Mouse (Mus musculus) testis, adult 2 months (tissue): Measurements from ENCODE around the gene Xxylt1. TPM values are rescaled to one million over a fixed set of nuclear protein-coding genes. Genes with fewer than 3 reads are reported as not detected.

ENCODE experiments used
- H3K27ac ChIP-seq: fragments of 200-500 bp; 2 replicates; pipeline ENCODE4 v1.5.1; 2012; ENCODE audit warnings: low read depth, low read length; ENCODE audit not compliant: control insufficient read depth, insufficient read depth
- H3K27me3 ChIP-seq: fragments of 200-500 bp; 2 replicates; pipeline ENCODE4 v1.6.1; 2012; ENCODE audit warnings: mild to moderate bottlenecking, low read length, moderate library complexity; ENCODE audit not compliant: control insufficient read depth, insufficient read depth
- H3K36me3 ChIP-seq: fragments of 200-500 bp; 2 replicates; pipeline ENCODE4 v1.6.1; 2012; ENCODE audit warnings: mild to moderate bottlenecking, low read length; ENCODE audit not compliant: control insufficient read depth, insufficient read depth
- H3K4me1 ChIP-seq: fragments of 200-500 bp; 2 replicates; pipeline ENCODE4 v1.6.1; 2012; ENCODE audit warnings: low read length; ENCODE audit not compliant: control insufficient read depth, insufficient read depth
- H3K4me3 ChIP-seq: fragments of 200-500 bp; 2 replicates; pipeline ENCODE4 v1.5.1; 2012; ENCODE audit warnings: low read depth, mild to moderate bottlenecking, low read length, moderate library complexity, mixed read lengths; ENCODE audit not compliant: control insufficient read depth
- CTCF ChIP-seq: fragments of 200-500 bp; IDR thresholded peaks from 2 replicates; pipeline ENCODE4 v1.5.1; 2012; ENCODE audit warnings: low read depth, mild to moderate bottlenecking, inconsistent platforms, low read length, moderate library complexity; ENCODE audit not compliant: control insufficient read depth, insufficient read depth, insufficient replicate concordance
- POLR2A ChIP-seq: fragments of 200-500 bp; IDR thresholded peaks from 2 replicates; pipeline ENCODE4 v1.6.1; 2012; ENCODE audit warnings: low read depth, mild to moderate bottlenecking, inconsistent platforms, low read length, moderate library complexity; ENCODE audit not compliant: control insufficient read depth
- polyA plus RNA-seq: library from polyadenylated mRNA; depleted of rRNA; stranded (reverse); fragments of >200 nt; gene quantifications from 2 replicates; pipeline ENCODE4 v1.2.3, GENCODE M21; 2012

The Xxylt1 gene
- polyA plus RNA-seq, 1 experiment, result 2.7 TPM

- no peaks in the 10 kb centered on the region for H3K36me3 ChIP-seq
- H3K4me3 ChIP-seq, result no peak overlapping the region
- H3K27me3 ChIP-seq, result no peaks in the 10 kb centered on the region
- H3K27ac ChIP-seq, result no peak overlapping the region
- TF ChIP-seq CTCF (no peak), POLR2A (no peak)
- H3K4me1 ChIP-seq, result no peaks in the 10 kb centered on the region
Measured at GRCm38 (mm10) chr16:30988225-30988624, 93.0 kb downstream of the Xxylt1 start.

DNA sequence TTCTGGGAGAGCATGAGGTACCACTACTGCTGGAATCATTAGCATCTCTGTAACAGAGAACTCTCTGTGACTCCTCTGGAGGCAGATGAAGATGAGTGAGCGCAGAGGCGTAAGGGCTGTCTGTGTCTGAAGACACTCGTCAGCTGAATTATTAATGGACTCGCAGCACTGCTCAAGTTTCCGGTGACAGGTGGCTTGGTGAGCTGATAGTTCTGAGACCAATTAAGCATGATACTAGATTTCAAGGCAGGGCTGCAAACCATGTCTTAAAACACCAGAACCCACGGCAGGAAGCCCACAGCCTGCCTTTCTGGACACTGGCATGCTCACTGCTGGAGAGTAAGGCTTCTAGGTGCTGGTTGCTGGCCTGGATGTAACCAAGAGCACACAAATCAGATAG is 93.5 kb downstream of the Xxylt1 start:
- H3K27ac ChIP-seq, result no peak overlapping the region
- TF ChIP-seq CTCF (no peak), POLR2A (no peak)
- no peaks in the 10 kb centered on the region for H3K4me1 ChIP-seq
- H3K27me3 ChIP-seq, result no peaks in the 10 kb centered on the region
- no peaks in the 10 kb centered on the region for H3K36me3 ChIP-seq
- no peak overlapping the region for H3K4me3 ChIP-seq

GRCm38 (mm10) chr16:30984826-30985545 is 96.2 kb downstream of the Xxylt1 start:
- no peak for TF ChIP-seq POLR2A
- TF ChIP-seq CTCF, result no peak
- Histone ChIP-seq H3K27ac (no peak overlapping the region), H3K4me3 (no peak overlapping the region)

GRCm38 (mm10) chr16:30984101-30984500 is 97.1 kb downstream of the Xxylt1 start:
- H3K4me1 ChIP-seq, result no peaks in the 10 kb centered on the region
- H3K27ac ChIP-seq, result no peak overlapping the region
- no peaks in the 10 kb centered on the region for H3K27me3 ChIP-seq
- no peak for TF ChIP-seq POLR2A
- no peak for TF ChIP-seq CTCF
- H3K4me3 ChIP-seq, result no peak overlapping the region
- no peaks in the 10 kb centered on the region for H3K36me3 ChIP-seq

More at GRCm38 (mm10) chr16:30984826-30985545, 96.2 kb downstream of the Xxylt1 start:
- Histone ChIP-seq H3K4me1 (no peaks in the 10 kb centered on the region), H3K27me3 (no peaks in the 10 kb centered on the region), H3K36me3 (no peaks in the 10 kb centered on the region)

GRCm38 (mm10) chr16:30983699-30984098 is 97.5 kb downstream of the Xxylt1 start:
- Histone ChIP-seq H3K27ac (no peak overlapping the region), H3K27me3 (no peaks in the 10 kb centered on the region)
- TF ChIP-seq CTCF (no peak), POLR2A (no peak)

GRCm38 (mm10) chr16:30983281-30983680 is 98.0 kb downstream of the Xxylt1 start:
- Histone ChIP-seq H3K4me1 (no peaks in the 10 kb centered on the region), H3K4me3 (no peak overlapping the region), H3K27ac (no peak overlapping the region), H3K36me3 (no peaks in the 10 kb centered on the region), H3K27me3 (no peaks in the 10 kb centered on the region)
- TF ChIP-seq POLR2A, result no peak
- no peak for TF ChIP-seq CTCF

More at GRCm38 (mm10) chr16:30983699-30984098, 97.5 kb downstream of the Xxylt1 start:
- no peaks in the 10 kb centered on the region for H3K36me3 ChIP-seq
- no peak overlapping the region for H3K4me3 ChIP-seq
- H3K4me1 ChIP-seq, result no peaks in the 10 kb centered on the region

DNA sequence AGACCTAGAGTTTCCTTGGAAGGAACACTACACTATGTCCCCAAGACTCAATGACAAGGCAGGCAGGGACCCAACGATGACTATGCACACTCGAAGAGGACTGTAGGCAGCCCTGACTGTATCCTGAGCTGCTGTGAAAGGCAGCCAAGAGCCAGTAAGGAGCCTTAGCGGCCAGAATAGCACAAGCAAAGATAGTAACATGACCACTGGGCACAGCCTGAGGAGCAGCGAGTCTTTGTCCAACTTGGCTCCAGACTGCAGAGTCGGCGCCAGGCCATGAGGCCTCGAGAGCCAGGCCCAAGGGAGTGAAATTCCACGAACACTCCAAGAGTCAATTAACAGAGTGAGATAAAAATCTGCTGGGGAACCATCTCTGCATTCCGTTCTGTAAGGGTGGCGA is 99.9 kb downstream of the Xxylt1 start:
- Histone ChIP-seq H3K4me1 (no peaks in the 10 kb centered on the region; the same call in 1 of the 2 replicates), H3K27ac (no peak overlapping the region), H3K36me3 (no peaks in the 10 kb centered on the region), H3K4me3 (no peak overlapping the region), H3K27me3 (no peaks in the 10 kb centered on the region)
- TF ChIP-seq CTCF, result no peak
- TF ChIP-seq POLR2A, result no peak
